Mouse (Mus musculus) embryonic facial prominence, embryonic 13.5 days (tissue): ENCODE measurements around the gene Stk25. TPM values are rescaled to one million over a fixed set of nuclear protein-coding genes. Genes with fewer than 3 reads are reported as not detected.

Experiments used
- ATAC-seq: fragments of 200-750 bp; cut with Nextera tagmentation; 2 replicates; pipeline ENCODE4 v1.8.0; 2017; ENCODE audit warnings: low read depth; ENCODE audit not compliant: insufficient number of reproducible peaks, insufficient read depth, low FRiP score, low TSS enrichment
- H3K27ac ChIP-seq: fragments of 300-500 bp; sonication (generic); 2 replicates; pipeline ENCODE4 v1.5.1; 2015; ENCODE audit warnings: moderate library complexity, mild to moderate bottlenecking, inconsistent platforms
- H3K27me3 ChIP-seq: fragments of 300-500 bp; sonication (generic); 2 replicates; pipeline ENCODE4 v1.6.1; 2015; ENCODE audit warnings: mild to moderate bottlenecking, inconsistent platforms
- H3K36me3 ChIP-seq: fragments of 300-500 bp; sonication (generic); 2 replicates; pipeline ENCODE4 v1.6.1; 2015; ENCODE audit warnings: mild to moderate bottlenecking, inconsistent platforms
- H3K4me1 ChIP-seq: fragments of 300-500 bp; sonication (generic); 2 replicates; pipeline ENCODE4 v1.6.1; 2015; ENCODE audit warnings: inconsistent platforms
- H3K4me2 ChIP-seq: fragments of 300-500 bp; sonication (generic); 2 replicates; pipeline ENCODE4 v1.6.1; 2015; ENCODE audit warnings: moderate library complexity, mild to moderate bottlenecking, inconsistent platforms
- H3K4me3 ChIP-seq: fragments of 300-500 bp; sonication (generic); 2 replicates; pipeline ENCODE4 v1.5.1; 2015; ENCODE audit warnings: mild to moderate bottlenecking, inconsistent platforms
- H3K9ac ChIP-seq: fragments of 300-500 bp; sonication (generic); 2 replicates; pipeline ENCODE4 v1.6.1; 2015; ENCODE audit warnings: mild to moderate bottlenecking, inconsistent platforms
- H3K9me3 ChIP-seq: fragments of 300-500 bp; sonication (generic); 2 replicates; pipeline ENCODE4 v1.6.1; 2016; ENCODE audit warnings: inconsistent platforms
- WGBS: fragments of 180-500 bp; shearing (Covaris S2); methylation state at CpG from one replicate; pipeline ENCODE4 v1.1.7; 2015; ENCODE audit warnings: mixed read lengths; 5-methylcytosine and 5-hydroxymethylcytosine counted together
- polyA plus RNA-seq: library from polyadenylated mRNA; unstranded; fragments of >200 nt; fragmentation: Nextera tagmentation; extraction: Ambion mirVana; gene quantifications from 2 replicates; pipeline ENCODE4 v1.2.1, GENCODE M21; 2015

The Stk25 gene
- polyA plus RNA-seq, 1 experiment from 2014 or later: 171 TPM

DNA sequence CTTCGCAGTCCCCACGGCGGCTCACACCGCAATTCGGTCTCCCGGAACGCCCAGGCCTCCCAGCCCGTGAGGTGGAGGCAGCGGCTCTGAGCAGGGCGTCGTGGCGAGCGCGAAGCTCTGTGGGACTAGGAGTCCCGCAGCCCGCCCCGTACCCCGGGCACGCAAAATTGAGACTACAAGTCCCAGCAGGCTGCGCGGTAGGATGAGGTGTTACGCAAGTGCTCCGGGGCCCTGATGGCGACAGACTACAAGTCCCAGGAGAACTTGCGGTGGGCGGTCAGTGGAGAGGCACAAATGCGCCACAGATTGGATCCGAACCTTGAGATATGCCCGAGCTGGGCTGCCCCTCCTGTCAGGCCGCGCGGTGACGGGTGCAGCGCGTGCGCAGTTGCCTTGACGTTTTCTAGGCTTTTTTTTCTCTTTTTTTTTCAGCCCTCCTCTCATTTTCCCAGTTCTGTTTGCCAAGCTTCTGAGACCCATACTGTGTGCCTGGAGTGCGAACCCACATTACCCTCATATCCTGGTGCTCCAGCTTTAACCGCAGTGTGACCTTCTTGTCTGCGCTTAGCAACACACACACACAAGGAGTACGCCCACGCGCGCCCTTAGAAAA is 22.8 kb downstream of the Stk25 start:
- no peaks in the 10 kb centered on the region for H3K9me3 ChIP-seq
- peak; percentile 97 for ATAC-seq
- peak overlapping the region; percentile 82 for H3K27ac ChIP-seq
- H3K27me3 ChIP-seq: no peaks in the 10 kb centered on the region
- 2% methylated on average over 44 of the region's 44 CpGs for WGBS
- peaks cover 17% of the 10 kb centered on the region for H3K4me1 ChIP-seq
- H3K36me3 ChIP-seq: peaks cover 14% of the 10 kb centered on the region; the same call in 1 of the 2 replicates
- H3K4me2 ChIP-seq: peak overlapping the region; percentile 88
- peak overlapping the region; percentile 89 for H3K9ac ChIP-seq
- peak overlapping the region; percentile 94 for H3K4me3 ChIP-seq

DNA sequence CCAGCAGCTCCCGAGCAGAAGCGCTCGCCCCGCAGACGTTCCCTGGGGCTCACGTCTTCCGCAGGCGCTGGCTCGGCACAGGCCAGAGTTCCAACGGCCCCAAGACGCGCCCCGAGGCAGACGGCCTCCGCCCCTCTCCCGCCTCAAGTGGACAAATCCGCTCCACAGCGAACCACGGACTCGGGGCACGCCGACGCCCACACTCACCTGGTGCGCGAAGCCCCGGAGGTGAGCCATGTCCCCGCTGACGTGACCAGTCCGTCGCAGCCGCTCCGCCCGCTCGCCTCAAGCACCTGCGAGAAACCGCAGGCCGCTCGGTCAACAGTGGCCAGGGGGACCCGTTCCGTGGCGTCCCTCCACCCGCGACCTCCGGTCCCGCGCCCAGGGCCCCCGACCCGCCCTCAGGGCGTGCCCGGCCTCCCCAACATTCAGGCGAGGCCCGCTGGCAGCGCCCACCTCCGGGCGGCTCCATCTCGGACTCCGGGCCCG is 23.3 kb downstream of the Stk25 start:
- Histone ChIP-seq H3K9ac (peak overlapping the region; percentile 89), H3K4me2 (peak overlapping the region; percentile 88), H3K27me3 (no peaks in the 10 kb centered on the region), H3K4me1 (peaks cover 17% of the 10 kb centered on the region), H3K9me3 (no peaks in the 10 kb centered on the region), H3K36me3 (peaks cover 19% of the 10 kb centered on the region; the same call in 1 of the 2 replicates), H3K4me3 (peak overlapping the region; percentile 94), H3K27ac (peak overlapping the region; percentile 65)
- peak; percentile 15 for ATAC-seq
- under 1% methylated on average over 51 of the region's 58 CpGs for WGBS

GRCm38 (mm10) chr1:93634481-93634891 is 24.0 kb downstream of the Stk25 start:
- Histone ChIP-seq H3K27ac (peak overlapping the region; percentile 65), H3K36me3 (peaks cover 20% of the 10 kb centered on the region; the same call in 1 of the 2 replicates), H3K4me2 (peak overlapping the region; percentile 88), H3K4me1 (peaks cover 17% of the 10 kb centered on the region), H3K9ac (peak overlapping the region; percentile 89), H3K27me3 (no peaks in the 10 kb centered on the region), H3K9me3 (no peaks in the 10 kb centered on the region), H3K4me3 (peak overlapping the region; percentile 94)
- ATAC-seq: no peak
- WGBS: 5% methylated on average over 6 of the region's 6 CpGs

GRCm38 (mm10) chr1:93632723-93633122 is 25.7 kb downstream of the Stk25 start:
- Histone ChIP-seq H3K27me3 (no peaks in the 10 kb centered on the region), H3K27ac (no peak overlapping the region), H3K9ac (no peak overlapping the region), H3K4me3 (no peak overlapping the region), H3K36me3 (peaks cover 37% of the 10 kb centered on the region), H3K4me1 (peaks cover 17% of the 10 kb centered on the region), H3K9me3 (no peaks in the 10 kb centered on the region), H3K4me2 (no peak overlapping the region)
- 95% methylated on average over 3 of the region's 3 CpGs for WGBS
- ATAC-seq: no peak

- Histone ChIP-seq H3K4me1 (peaks cover 13% of the 10 kb centered on the region), H3K36me3 (peaks cover 56% of the 10 kb centered on the region), H3K27me3 (no peaks in the 10 kb centered on the region), H3K4me2 (no peak overlapping the region), H3K9me3 (no peaks in the 10 kb centered on the region), H3K27ac (no peak overlapping the region), H3K9ac (no peak overlapping the region), H3K4me3 (no peak overlapping the region)
- 88% methylated on average over 3 of the region's 3 CpGs for WGBS
- ATAC-seq: no peak
Observed at GRCm38 (mm10) chr1:93630796-93631195, 27.7 kb downstream of the Stk25 start.

DNA sequence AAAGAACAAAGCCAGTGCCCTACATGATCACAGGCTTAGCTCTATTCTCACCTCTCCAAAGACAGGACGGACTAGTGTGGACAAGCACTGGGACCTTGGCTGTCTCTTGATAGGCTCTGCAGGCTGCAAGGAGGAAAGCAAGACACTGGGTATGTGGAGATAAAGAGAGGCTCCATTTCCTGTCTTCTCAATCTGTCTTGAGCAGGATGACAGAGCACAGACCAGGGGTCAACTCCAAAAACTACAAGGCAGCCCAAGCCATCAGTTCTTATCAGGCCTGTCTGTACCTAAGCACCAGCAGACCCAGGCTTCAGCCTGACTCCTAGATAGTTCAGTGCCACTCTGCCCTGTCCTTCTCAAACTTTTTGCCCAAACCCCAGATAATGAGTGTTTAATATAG is 34.0 kb downstream of the Stk25 start:
- H3K36me3 ChIP-seq: peaks cover 95% of the 10 kb centered on the region
- no peak overlapping the region for H3K9ac ChIP-seq
- H3K4me2 ChIP-seq: no peak overlapping the region
- H3K4me3 ChIP-seq: no peak overlapping the region
- no peaks in the 10 kb centered on the region for H3K9me3 ChIP-seq
- H3K27me3 ChIP-seq: no peaks in the 10 kb centered on the region
- 96% methylated on average over 1 of the region's 1 CpGs for WGBS
- no peak overlapping the region for H3K27ac ChIP-seq
- no peaks in the 10 kb centered on the region for H3K4me1 ChIP-seq
- no peak for ATAC-seq

- ATAC-seq: no peak
- Histone ChIP-seq H3K27me3 (no peaks in the 10 kb centered on the region), H3K4me2 (no peak overlapping the region), H3K4me1 (peaks cover 15% of the 10 kb centered on the region), H3K36me3 (peaks cover 59% of the 10 kb centered on the region), H3K9ac (no peak overlapping the region), H3K27ac (no peak overlapping the region), H3K4me3 (no peak overlapping the region), H3K9me3 (no peaks in the 10 kb centered on the region)
- 74% methylated on average over 5 of the region's 5 CpGs for WGBS
Observed at GRCm38 (mm10) chr1:93618948-93619347, 39.5 kb downstream of the Stk25 start.

DNA sequence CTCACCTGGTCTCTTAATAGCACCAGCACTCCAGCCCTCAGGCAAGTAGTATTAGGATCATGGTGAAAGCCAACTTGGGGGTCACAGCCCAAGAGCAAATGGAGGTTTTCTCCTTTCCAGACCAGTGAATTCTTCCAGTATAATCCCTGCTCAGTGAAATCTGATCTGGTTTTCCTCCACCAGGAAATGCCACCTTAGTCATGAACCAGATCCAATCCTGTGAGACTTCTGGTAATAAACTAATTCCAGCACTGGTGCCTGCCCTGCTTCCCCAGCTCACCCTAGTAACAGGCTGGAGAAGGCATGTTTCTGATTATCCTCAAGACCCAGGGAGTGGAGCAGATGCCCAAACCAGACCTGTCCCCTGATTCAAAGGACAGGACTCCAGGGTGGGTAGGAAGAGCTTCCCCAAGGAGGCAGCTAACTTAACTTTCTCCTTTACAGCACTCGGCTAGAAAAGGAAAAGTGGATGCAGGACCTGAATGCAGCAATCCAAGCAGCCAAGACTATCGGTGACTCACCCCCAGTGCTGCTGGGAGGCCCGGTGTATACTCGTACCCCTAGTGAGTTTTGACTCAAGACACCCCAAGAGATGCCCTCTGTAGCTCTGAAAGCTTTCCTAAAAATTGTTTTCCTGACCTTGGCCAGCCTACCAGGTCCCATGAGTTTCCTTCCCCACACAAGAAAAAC is 40.3 kb downstream of the Stk25 start:
- Histone ChIP-seq H3K27me3 (no peaks in the 10 kb centered on the region), H3K9me3 (no peaks in the 10 kb centered on the region), H3K4me3 (no peak overlapping the region), H3K36me3 (peaks cover 58% of the 10 kb centered on the region), H3K4me1 (peaks cover 15% of the 10 kb centered on the region), H3K9ac (no peak overlapping the region), H3K4me2 (no peak overlapping the region), H3K27ac (0 out of 2 replicates have a peak overlapping the region, but pooled peaks have one; percentile 22)
- WGBS: 61% methylated on average over 4 of the region's 4 CpGs
- no peak for ATAC-seq

DNA sequence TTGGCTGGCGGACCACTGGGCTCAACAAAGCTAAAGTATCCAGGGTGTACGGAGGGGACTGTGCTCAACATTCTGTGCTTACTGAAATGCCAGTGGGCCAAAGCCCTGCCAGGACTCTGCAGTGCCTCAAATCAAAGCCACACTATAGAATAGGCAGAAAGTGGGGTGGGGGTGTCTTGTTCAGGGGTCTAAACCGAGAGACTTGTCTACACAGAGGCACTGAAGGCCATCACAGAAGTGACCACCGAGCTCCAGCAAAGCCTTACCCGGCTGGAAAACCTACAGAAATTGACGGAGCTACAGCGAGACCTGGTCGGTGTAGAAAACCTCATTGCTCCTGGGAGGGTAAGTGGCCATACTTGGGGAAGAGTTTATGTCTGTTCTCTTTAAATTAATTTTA is 48.7 kb downstream of the Stk25 start:
- ATAC-seq: no peak
- no peak overlapping the region for H3K4me2 ChIP-seq
- no peaks in the 10 kb centered on the region for H3K4me1 ChIP-seq
- H3K4me3 ChIP-seq: no peak overlapping the region
- H3K27me3 ChIP-seq: no peaks in the 10 kb centered on the region
- peaks cover 28% of the 10 kb centered on the region for H3K36me3 ChIP-seq
- H3K9me3 ChIP-seq: peaks cover 3% of the 10 kb centered on the region; the same call in 1 of the 2 replicates
- H3K9ac ChIP-seq: no peak overlapping the region
- 82% methylated on average over 8 of the region's 8 CpGs for WGBS
- H3K27ac ChIP-seq: no peak overlapping the region

- 82% methylated on average over 4 of the region's 4 CpGs for WGBS
- Histone ChIP-seq H3K4me2 (no peak overlapping the region), H3K27me3 (no peaks in the 10 kb centered on the region), H3K36me3 (peaks cover 28% of the 10 kb centered on the region), H3K27ac (no peak overlapping the region), H3K4me1 (no peaks in the 10 kb centered on the region), H3K4me3 (no peak overlapping the region), H3K9ac (no peak overlapping the region), H3K9me3 (peaks cover 3% of the 10 kb centered on the region; the same call in 1 of the 2 replicates)
- no peak for ATAC-seq
Observed at GRCm38 (mm10) chr1:93608696-93609245, 49.7 kb downstream of the Stk25 start.

GRCm38 (mm10) chr1:93607090-93608083 is 51.1 kb downstream of the Stk25 start:
- Histone ChIP-seq H3K9me3 (peaks cover 3% of the 10 kb centered on the region; the same call in 1 of the 2 replicates), H3K27me3 (no peaks in the 10 kb centered on the region), H3K4me1 (no peaks in the 10 kb centered on the region), H3K9ac (no peak overlapping the region), H3K4me2 (no peak overlapping the region), H3K36me3 (peaks cover 15% of the 10 kb centered on the region), H3K4me3 (no peak overlapping the region), H3K27ac (no peak overlapping the region)
- WGBS: 77% methylated on average over 14 of the region's 14 CpGs
- ATAC-seq: no peak
